Mouse (Mus musculus): ENCODE data around the gene Gabbr2.

DNA sequence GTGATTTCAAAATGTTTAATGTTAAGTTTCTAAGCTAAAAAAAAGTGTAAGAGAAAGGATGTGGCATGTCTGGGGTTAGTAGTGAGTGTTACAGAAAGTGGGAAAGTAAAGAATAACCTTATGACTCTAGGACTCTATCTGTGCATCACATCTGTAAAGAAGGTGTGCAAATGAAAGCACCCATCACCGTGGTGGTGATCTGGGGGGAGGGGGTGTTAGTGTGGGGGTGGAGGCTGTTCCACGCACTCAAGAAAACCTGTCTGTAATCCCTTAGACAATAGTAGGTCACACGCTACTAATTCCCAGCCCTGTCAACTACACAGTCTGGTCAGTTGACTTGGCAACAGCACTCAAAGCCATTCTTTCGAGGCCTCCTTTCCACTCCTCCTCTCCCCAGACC lies 350.4 kb downstream of the Gabbr2 start:
- TF ChIP-seq GATA1 (IDR thresholded peaks at IDR 0.05; ENCODE audit: borderline replicate concordance, low read length), result no peak
- TF ChIP-seq FLI1 (IDR thresholded peaks at IDR 0.05; ENCODE audit: low read length), result no peak

Data from megakaryocyte, embryonic 14.5 days (primary cell).